Mouse (Mus musculus) spleen, postnatal 4 days (tissue): ENCODE results near the gene Sgpl1.
A peak's percentile ranks its signal among the peaks of the same experiment; 100 is the strongest.
"Not testable (repeated sequence)": the region's sequence is repeated elsewhere in the genome, so short reads cannot be mapped to it uniquely, and the experiment has no call there.

Experiments used
- DNase-seq, 2 experiments: peaks; one replicate each; pipeline ENCODE4 v3.0.0; 2022; ENCODE audit warnings: low spot score in 2 of 2

Gene Sgpl1

GRCm38 (mm10) chr10:61155611-61156010 is 8.1 kb upstream of the Sgpl1 start:
- no peak for DNase-seq

DNA sequence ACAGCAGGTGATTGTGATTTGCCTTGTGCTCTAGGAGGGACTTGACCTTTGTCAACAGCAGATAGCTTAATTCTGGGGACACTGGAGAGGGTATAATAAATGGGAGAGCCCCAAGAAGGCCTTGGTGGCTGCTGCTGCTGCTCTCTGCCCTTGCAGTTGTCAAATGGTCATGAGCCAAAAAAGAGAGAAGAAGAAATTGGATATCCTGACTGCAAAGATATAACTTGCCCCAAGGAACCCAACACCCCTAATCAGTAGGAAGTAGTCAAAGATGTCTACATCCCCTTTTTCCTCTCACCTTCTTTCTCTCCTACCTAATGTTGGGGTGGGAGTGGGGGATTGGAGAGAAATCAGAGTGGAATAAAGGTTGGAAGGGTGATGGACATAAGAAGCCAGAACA is 4.6 kb upstream of the Sgpl1 start:
- DNase-seq = no peak

GRCm38 (mm10) chr10:61150616-61151015 is 3.1 kb upstream of the Sgpl1 start:
- DNase-seq = no peak

GRCm38 (mm10) chr10:61149476-61149875 is 2.0 kb upstream of the Sgpl1 start:
- DNase-seq = peak in 1 of 2 experiments; percentile 18

DNA sequence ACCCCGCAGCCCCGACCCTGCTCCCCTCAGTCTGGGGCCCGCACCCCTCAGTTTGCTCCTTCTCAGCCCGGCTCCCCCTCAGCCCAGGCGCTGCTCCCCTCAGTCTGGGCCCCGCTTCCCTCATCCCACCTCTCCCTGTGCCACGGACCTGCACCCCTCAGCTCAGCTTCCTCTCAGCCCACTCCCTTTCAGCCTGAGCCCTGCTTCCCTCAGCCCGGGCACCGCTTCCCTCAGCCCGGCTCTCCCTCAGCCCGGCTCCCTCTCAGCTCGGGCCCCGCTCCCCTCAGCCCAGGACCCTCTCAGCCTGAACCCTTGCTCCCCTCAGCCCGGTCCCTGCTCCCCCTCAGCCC is 721 bp downstream of the Sgpl1 start:
- DNase-seq = peak; percentile 34 to 77

DNA sequence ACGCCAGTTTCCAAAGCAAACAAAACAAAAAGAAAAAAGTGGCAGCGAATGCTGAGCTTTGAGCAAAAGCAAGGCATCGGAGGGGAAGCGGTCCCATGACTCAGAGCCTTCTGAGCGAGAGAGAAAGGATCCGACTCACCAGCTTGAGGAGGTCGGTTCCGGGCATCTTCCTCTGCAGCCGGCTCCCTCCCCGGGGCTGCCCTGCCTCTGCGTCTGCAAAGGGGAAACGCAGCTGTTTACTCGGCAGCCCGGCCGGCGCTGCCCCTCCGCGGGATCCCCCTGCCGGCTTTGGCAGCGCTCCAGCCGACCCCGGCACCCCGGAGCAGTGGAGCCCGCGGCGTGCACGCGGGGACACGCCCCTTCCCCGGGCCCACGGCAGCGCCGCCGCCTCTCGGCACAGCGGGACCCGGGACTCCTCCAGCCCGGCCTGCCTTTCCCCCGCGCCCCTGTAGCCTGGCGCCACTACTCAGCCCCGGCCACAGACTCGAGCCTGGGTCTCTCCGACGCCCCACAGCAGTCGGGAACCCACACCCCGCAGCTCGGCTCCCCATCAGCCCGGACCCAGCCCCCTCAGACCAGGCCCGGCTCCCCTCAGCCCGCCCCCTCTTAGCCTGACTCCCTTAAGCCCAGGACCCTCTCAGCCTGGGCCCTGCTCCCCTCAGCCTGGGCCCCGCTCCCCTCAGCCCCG is 1.2 kb downstream of the Sgpl1 start:
- peak; percentile 63 to 85 for DNase-seq

GRCm38 (mm10) chr10:61145766-61146118 is 1.8 kb downstream of the Sgpl1 start:
- peak in 1 of 2 experiments; percentile 51 for DNase-seq

- no peak for DNase-seq
These were observed 4.2 kb downstream of the Sgpl1 start for GRCm38 (mm10) chr10:61143343-61143742.

- no peak for DNase-seq
These were observed 9.9 kb downstream of the Sgpl1 start for GRCm38 (mm10) chr10:61137567-61137966.

DNA sequence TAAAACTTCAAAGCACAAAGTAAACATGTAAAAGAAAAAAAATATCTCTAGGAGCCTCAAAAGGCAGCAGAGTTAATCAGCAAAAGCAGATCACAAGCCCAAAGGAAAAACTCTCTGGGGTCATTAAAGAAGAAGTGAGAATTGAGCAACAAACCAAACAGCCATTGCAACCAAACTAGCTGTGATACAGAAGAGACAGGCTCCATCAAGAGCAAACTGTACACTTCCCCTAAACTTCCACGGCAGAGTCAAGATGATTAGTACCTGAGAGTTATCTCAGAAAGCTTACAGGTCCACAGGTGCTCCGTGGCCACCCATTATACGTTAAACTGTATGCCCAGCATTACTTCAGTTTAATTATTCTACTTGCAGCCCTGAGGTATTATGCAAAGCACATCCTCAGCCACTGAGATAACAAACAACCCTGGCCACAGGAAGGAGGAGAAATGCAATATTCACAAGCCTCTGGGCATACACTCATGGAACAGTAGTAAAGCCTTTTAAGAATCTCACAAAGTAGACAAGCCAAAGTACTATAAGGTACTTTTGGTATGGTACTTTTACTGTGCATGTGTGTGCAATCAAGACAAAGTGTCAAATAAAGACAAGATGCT is 12.2 kb downstream of the Sgpl1 start:
- no peak for DNase-seq

DNA sequence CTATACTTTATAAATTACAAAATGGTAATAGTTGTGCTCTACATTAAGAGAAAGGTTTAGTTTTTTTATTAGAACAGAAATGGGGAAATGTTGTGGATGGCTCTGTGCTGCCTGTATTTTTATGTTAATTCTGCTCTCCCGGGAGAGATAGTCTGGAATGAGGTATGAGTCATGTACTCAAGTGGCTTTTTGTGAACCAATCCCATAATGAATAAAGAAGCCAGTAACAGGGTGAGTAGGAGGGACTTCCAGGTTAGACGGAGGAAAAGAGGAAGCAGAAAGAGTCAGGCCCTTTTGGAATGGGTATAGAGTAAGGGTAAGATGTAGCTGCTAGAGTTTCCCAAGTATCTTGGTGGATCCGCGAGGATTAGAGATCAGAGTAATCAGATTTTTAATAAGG is 13.5 kb downstream of the Sgpl1 start:
- no peak for DNase-seq

DNA sequence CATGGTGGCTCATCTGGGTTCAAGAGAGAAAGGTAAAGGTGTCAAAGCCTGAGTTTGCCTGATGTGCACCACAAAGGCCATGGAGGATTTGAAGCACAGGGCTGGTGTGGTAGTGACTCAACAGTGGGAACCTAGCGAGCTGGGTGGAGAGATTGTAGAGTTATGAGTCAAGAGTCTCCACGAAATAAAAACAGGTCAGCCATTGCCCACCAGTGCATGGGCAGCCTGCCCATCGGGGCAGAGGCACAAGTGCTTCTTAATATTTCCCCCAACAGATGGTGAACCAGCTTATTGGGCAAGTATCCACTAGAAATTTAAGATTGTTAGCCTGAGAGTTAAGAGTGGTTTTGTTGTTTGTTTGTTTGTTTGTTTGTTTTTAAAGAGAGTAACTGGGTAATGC is 16.5 kb downstream of the Sgpl1 start:
- no peak for DNase-seq

DNA sequence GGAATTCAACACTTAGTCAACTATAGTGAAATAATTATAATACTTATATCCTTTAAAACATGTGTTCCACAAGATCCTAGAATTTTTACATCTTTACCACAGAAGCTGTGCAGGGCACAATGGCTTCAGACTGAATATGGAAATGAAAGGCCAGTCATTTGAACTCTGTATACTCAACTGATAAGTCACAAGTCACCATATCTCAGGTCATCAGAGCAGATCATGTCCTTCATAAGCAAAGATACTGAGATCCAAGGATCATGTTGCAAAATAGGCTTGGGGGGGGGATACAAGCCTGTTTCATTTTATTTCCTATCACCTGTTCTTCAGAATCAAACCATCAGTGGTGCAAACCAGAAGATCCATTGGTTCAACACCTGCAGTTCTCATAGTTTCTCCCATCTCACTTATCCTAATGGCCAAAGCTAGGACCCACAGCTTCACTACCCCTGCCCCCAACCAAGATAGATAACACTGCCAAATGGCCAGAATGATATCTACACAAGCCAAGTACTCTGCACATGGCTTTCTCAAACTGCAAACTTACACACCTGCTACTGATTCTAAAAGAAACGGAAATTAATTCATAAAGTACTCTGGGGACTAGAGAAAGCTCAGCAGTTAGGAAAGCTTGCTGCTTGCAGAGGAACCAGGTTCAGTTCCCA is 18.7 kb downstream of the Sgpl1 start:
- DNase-seq = no peak

- DNase-seq = no peak
These were observed 23.0 kb downstream of the Sgpl1 start for GRCm38 (mm10) chr10:61124462-61124861.

DNA sequence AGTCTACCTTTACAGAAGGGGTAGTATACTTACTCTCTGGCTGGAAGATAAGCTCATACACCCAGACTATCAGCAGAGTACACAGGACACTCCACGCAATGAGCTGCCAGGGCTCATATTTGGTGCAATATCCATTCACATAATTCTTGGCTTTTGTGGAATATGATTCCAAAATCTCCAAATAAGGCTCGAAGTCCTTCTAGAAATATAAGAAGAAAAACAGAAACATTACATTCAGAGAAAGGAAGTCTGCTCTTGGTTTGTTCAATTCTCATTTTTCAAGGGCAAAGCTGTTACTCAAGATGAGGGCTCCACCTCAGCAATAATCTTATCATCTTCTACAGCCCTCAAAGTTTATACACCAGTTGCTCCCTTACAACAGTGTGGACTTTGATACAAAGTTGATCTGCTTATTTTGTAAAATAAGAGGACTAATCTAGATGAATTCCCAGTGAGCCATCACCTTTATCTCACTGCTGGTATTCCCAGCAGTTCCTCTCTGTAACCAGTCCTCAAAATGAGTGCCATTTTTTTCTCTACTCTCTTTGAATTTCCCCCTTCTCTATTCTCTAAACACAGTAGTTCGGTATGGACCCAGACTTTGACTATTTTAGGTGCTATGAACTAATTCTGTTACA is 24.1 kb downstream of the Sgpl1 start:
- no peak for DNase-seq

GRCm38 (mm10) chr10:61121732-61122131 is 25.8 kb downstream of the Sgpl1 start:
- DNase-seq = not testable (repeated sequence)

DNA sequence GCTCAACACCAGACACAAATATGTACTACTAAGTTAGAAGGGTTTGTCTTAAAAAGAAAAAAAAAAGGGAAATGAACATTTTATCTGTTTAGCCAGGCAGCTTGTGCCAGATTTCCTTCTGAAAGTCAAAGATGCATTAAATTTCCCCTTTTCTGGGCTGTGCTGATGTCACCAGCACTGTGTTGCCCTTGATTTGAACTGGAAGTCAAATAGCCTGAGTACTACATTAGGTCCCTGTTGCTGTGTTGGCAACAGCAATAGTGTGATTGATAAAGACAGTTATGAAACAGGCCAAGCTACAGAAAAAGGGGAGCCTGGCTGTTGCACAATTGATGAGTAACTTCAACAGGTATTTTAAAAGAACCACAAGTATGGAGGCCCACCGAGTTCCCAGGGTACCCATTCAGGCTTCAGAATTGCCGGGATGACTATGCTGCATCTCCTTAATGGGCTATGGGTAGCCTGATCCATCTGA is 33.2 kb downstream of the Sgpl1 start:
- DNase-seq = no peak

GRCm38 (mm10) chr10:61103564-61104114 is 43.9 kb downstream of the Sgpl1 start:
- DNase-seq = no peak

DNA sequence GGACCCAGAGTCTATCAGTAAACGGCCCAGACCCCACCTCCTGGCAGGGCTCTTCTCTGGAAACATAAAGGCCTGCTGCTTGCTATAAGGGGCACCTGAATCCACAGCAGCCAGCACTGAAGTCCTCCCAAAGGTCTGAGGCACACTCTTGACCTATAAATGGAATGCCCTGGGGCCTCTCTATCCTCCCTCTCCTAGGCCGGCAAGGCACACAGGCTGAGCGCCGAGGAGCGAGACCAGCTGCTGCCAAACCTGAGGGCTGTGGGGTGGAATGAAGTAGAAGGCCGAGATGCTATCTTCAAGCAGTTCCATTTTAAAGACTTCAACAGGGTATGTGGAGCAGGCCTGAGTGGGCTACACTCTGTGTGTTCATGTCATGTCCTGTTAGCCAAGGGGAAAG is 55.6 kb downstream of the Sgpl1 start:
- DNase-seq = no peak

DNA sequence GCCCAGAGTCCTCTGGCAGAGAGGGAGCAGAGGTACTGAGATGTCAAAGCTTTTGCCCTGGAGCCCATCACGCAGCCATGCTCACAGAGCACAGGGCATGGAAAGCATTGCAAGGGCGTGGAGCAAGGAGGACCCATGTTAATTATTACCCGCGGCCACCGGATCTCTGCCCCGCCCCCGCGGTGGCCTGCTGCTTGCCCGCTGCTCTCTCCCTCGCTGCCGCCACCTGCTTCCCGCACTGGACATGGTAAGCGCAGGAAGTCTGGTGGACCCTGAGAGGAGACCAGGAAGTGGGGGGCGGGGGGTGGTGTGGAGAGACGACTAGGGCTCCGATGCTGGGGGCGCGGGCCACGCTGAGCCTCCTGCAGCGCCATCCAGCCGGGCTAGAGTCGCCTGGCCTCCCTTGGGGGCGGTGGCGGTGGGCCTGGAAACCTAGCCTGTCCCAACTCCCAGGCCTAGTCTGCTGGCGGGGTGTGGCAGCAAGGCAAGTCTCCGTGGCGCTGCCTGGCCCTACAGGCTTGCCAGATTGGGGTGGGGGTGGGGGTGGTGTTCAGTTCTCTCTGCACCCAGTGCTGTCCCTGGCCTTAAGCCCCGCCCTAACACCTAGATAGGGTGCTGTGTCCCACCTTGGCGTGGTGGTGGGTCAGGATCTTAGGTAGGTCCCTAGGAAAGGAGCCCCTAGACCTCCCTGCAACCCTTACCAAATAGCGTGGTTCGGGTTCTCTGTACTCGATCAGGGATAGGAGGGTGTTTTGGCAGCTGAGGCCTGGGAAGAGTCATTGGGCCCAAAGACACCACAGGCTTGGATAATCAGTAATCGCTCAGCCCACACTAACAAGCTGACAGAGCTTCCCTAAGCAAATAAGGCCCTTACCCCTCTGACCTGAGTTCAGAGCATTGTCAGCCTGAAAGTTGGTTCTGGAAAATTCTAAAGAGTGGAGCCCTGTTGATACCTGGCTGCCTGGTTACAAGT is 58.0 kb downstream of the Sgpl1 start, which contains the start of gene Pcbd1:
Gene Pcbd1 (plus strand): TSS at position 162 of the 973 bp plus-strand sequence.
- no peak for DNase-seq

- no peak for DNase-seq
These were observed 59.0 kb downstream of the Sgpl1 start for GRCm38 (mm10) chr10:61088468-61088867.
